Mouse (Mus musculus) spleen, adult 2 months (tissue): Measurements from ENCODE around the gene Rps6kc1.

ENCODE experiments used
- CTCF ChIP-seq: fragments of 200-500 bp; IDR thresholded peaks from 2 replicates; pipeline ENCODE4 v1.5.1; 2011; ENCODE audit warnings: mild to moderate bottlenecking, inconsistent platforms; ENCODE audit not compliant: insufficient read depth, insufficient read length, insufficient replicate concordance; ENCODE audit errors: extremely low read depth
- POLR2A ChIP-seq: fragments of 200-500 bp; IDR thresholded peaks from 2 replicates; pipeline ENCODE4 v1.6.1; 2011; ENCODE audit warnings: low read depth, low read length, inconsistent platforms

- TF ChIP-seq CTCF = no peak
- TF ChIP-seq POLR2A = no peak
Observed at GRCm38 (mm10) chr1:190888031-190888430, 23.5 kb downstream of the Rps6kc1 start.
